9 mouse cellular contexts compared by ENCODE assay signal in genomic region chr9:14841878-14842761, GRCm38 (mm10). TPM values are rescaled to one million over a fixed set of nuclear protein-coding genes. Genes with fewer than 3 reads are reported as not detected.
A peak's percentile ranks its signal among the peaks of the same experiment; 100 is the strongest.
DNase-seq lines count a peak whose midpoint lies in the region; ATAC-seq and TF ChIP-seq lines count a peak whose summit lies in the region.
"Had no signal": no experiment of that assay in that cellular context is flagged by ENCODE, and none has a peak within 500 bp of the region (broad histone marks: within the 10 kb centered on the region; RNA-seq: fewer than 3 reads in every experiment).

No protein-coding gene starts in this region.

- no peaks in the 10 kb centered on the region for H3K4me1 ChIP-seq in heart, embryonic 11.5 days (ENCODE audit: control insufficient read depth, insufficient read depth, low read length)
- H3K4me1 ChIP-seq in forebrain, postnatal 0 days (ENCODE audit: insufficient read depth) = no peaks in the 10 kb centered on the region
- peaks cover 19% of the 10 kb centered on the region for H3K4me1 ChIP-seq in limb, embryonic 14.5 days (ENCODE audit: control insufficient read depth, insufficient read depth, low read length)

- H3K9ac ChIP-seq in heart, embryonic 11.5 days (ENCODE audit: low read depth, low read length) = no peak overlapping the region
- H3K9ac ChIP-seq in forebrain, postnatal 0 days = no peak overlapping the region
- H3K9ac ChIP-seq in limb, embryonic 14.5 days (ENCODE audit: low read depth, low read length, severe bottlenecking) = no peak overlapping the region
- H3K9ac ChIP-seq: midbrain, embryonic 12.5 days had no signal

- H3K4me3 ChIP-seq in heart, embryonic 11.5 days (ENCODE audit: low read depth, low read length) = no peak overlapping the region
- no peak overlapping the region for H3K4me3 ChIP-seq in forebrain, postnatal 0 days (ENCODE audit: low read depth, low read length)
- H3K4me3 ChIP-seq in limb, embryonic 14.5 days (replicated peaks; ENCODE audit: low read length) = no peak overlapping the region
- H3K4me3 ChIP-seq: midbrain, embryonic 12.5 days had no signal

- peak; percentile 90 for DNase-seq in heart, adult 11 months
- peak; percentile 53 for DNase-seq in ES-CJ7 (ENCODE audit: low read depth, low spot score)
- DNase-seq in forebrain, postnatal 0 days = no peak
- peak; percentile 81 for DNase-seq in limb, embryonic 14.5 days (ENCODE audit: low spot score)
- DNase-seq in urinary bladder, postnatal 10 days (ENCODE audit: low spot score) = no peak
- no peak for DNase-seq in left cerebral cortex, postnatal 25 days (ENCODE audit: low spot score in 2 of 2)

- ATAC-seq in heart, embryonic 11.5 days (replicated peaks; ENCODE audit: insufficient number of reproducible peaks, low FRiP score, low TSS enrichment) = no peak
- ATAC-seq in forebrain, postnatal 0 days = peak; percentile 42; the same call in 1 of the 2 replicates
- ATAC-seq in limb, embryonic 14.5 days (ENCODE audit: low FRiP score, low read depth) = peak; percentile 76
- no peak for ATAC-seq in megakaryocyte-erythroid progenitor cell, adult 5-6 weeks (replicated peaks; ENCODE audit: low FRiP score, low TSS enrichment, poor library complexity, severe bottlenecking)

- intact Hi-C loops in left cerebral cortex, postnatal 25 days (cut with DNase I) = no loop called here

- H3K9me3 ChIP-seq in heart, embryonic 11.5 days (replicated peaks; ENCODE audit: control insufficient read depth, low read length) = no peaks in the 10 kb centered on the region
- no peaks in the 10 kb centered on the region for H3K9me3 ChIP-seq in forebrain, postnatal 0 days (ENCODE audit: low read length)
- H3K9me3 ChIP-seq in limb, embryonic 14.5 days (ENCODE audit: control insufficient read depth, low read length) = no peaks in the 10 kb centered on the region
- H3K9me3 ChIP-seq: midbrain, embryonic 12.5 days had no signal

- no peak overlapping the region for H3K4me2 ChIP-seq in heart, embryonic 11.5 days
- no peak overlapping the region for H3K4me2 ChIP-seq in forebrain, postnatal 0 days (ENCODE audit: low read depth)
- H3K4me2 ChIP-seq in limb, embryonic 14.5 days (replicated peaks; ENCODE audit: low read depth, low read length, severe bottlenecking) = no peak overlapping the region
- H3K4me2 ChIP-seq: midbrain, embryonic 12.5 days had no signal

- no peak overlapping the region for H3K27ac ChIP-seq in heart, embryonic 11.5 days (ENCODE audit: low read depth, low read length)
- H3K27ac ChIP-seq in forebrain, postnatal 0 days (ENCODE audit: low read depth, low read length) = no peak overlapping the region
- H3K27ac ChIP-seq in limb, embryonic 14.5 days (replicated peaks; ENCODE audit: low read depth, low read length) = no peak overlapping the region
- H3K27ac ChIP-seq: midbrain, embryonic 12.5 days had no signal

- H3K27me3 ChIP-seq in heart, embryonic 11.5 days (ENCODE audit: control insufficient read depth, insufficient read depth, low read length) = no peaks in the 10 kb centered on the region
- H3K27me3 ChIP-seq in forebrain, postnatal 0 days (ENCODE audit: insufficient read depth, low read length) = no peaks in the 10 kb centered on the region
- H3K27me3 ChIP-seq in limb, embryonic 14.5 days (ENCODE audit: control insufficient read depth, insufficient read depth, low read length) = peaks cover 11% of the 10 kb centered on the region; the same call in 1 of the 2 replicates
- H3K27me3 ChIP-seq: midbrain, embryonic 12.5 days had no signal

- no peak for TF ChIP-seq POLR2A in limb, embryonic 14.5 days (IDR thresholded peaks at IDR 0.05; ENCODE audit: borderline replicate concordance, extremely low read depth, insufficient read depth, insufficient read length)

- WGBS in heart, embryonic 11.5 days (ENCODE audit: insufficient replicate concordance) = 86% methylated on average over 10 of the region's 10 CpGs
- 52% methylated on average over 10 of the region's 10 CpGs for WGBS in forebrain, postnatal 0 days
- WGBS in limb, embryonic 14.5 days = 16% methylated on average over 10 of the region's 10 CpGs

- H3K36me3 ChIP-seq in heart, embryonic 11.5 days (ENCODE audit: control insufficient read depth, insufficient read depth, low read length) = no peaks in the 10 kb centered on the region
- no peaks in the 10 kb centered on the region for H3K36me3 ChIP-seq in forebrain, postnatal 0 days (ENCODE audit: insufficient read depth)
- H3K36me3 ChIP-seq in limb, embryonic 14.5 days (ENCODE audit: control insufficient read depth, insufficient read depth, low read length) = no peaks in the 10 kb centered on the region
- H3K36me3 ChIP-seq: midbrain, embryonic 12.5 days had no signal

- TF ChIP-seq CTCF in forebrain, postnatal 0 days (IDR thresholded peaks at IDR 0.05; ENCODE audit: low read depth) = no peak

RNA-seq across cellular contexts. Expression of gene Gpr83, which starts 17.9 kb away (rescaled TPM):
- polyA plus RNA-seq in heart, embryonic 11.5 days (2014; fragmentation: Nextera tagmentation; extraction: Ambion mirVana) = 0.11 TPM in 1 of 2 replicates, not detected in the other
- total RNA-seq in forebrain, postnatal 0 days (2014; rRNA removed) = 1.8 and 4.0 TPM in 2 replicates
- 2.6 and 2.7 TPM in 2 replicates for polyA plus RNA-seq in forebrain, postnatal 0 days (2015; fragmentation: Nextera tagmentation; extraction: Ambion mirVana)
- polyA plus RNA-seq in limb, embryonic 14.5 days (2012; rRNA removed) = 4.5 and 6.4 TPM in 2 replicates
- polyA plus RNA-seq in limb, embryonic 14.5 days (2014; fragmentation: Nextera tagmentation; extraction: Ambion mirVana) = 4.0 and 4.8 TPM in 2 replicates
- not detected in 2 replicates for total RNA-seq in megakaryocyte-erythroid progenitor cell, adult 5-6 weeks (2014; fragmentation: Nextera tagmentation)
- total RNA-seq in megakaryocyte-erythroid progenitor cell, adult 5-6 weeks (2017) = not detected in 2 replicates
- 10 to 100 TPM; 19.5 to 30.2 TPM for total RNA-seq in left cerebral cortex, postnatal 25 days (2021)

RNA-seq across cellular contexts. Expression of gene Ankrd49, which starts 57.5 kb away (rescaled TPM):
- 28.9 and 34.0 TPM in 2 replicates for polyA plus RNA-seq in heart, embryonic 11.5 days (2014; fragmentation: Nextera tagmentation; extraction: Ambion mirVana)
- 24.8 and 31.3 TPM in 2 replicates for total RNA-seq in forebrain, postnatal 0 days (2014; rRNA removed)
- 33.8 and 39.5 TPM in 2 replicates for polyA plus RNA-seq in forebrain, postnatal 0 days (2015; fragmentation: Nextera tagmentation; extraction: Ambion mirVana)
- polyA plus RNA-seq in limb, embryonic 14.5 days (2012; rRNA removed) = 18.3 and 23.2 TPM in 2 replicates
- 46.6 and 51.3 TPM in 2 replicates for polyA plus RNA-seq in limb, embryonic 14.5 days (2014; fragmentation: Nextera tagmentation; extraction: Ambion mirVana)
- total RNA-seq in megakaryocyte-erythroid progenitor cell, adult 5-6 weeks (2014; fragmentation: Nextera tagmentation) = 45.8 and 47.3 TPM in 2 replicates
- 52.2 and 76.9 TPM in 2 replicates for total RNA-seq in megakaryocyte-erythroid progenitor cell, adult 5-6 weeks (2017)
- 10 to 100 TPM; 14.4 to 15.7 TPM for total RNA-seq in left cerebral cortex, postnatal 25 days (2021)

RNA-seq across cellular contexts. Expression of gene Mre11a, which starts 57.7 kb away (rescaled TPM):
- polyA plus RNA-seq in heart, embryonic 11.5 days (2014; fragmentation: Nextera tagmentation; extraction: Ambion mirVana) = 18.2 and 22.1 TPM in 2 replicates
- 9.8 and 11.8 TPM in 2 replicates for total RNA-seq in forebrain, postnatal 0 days (2014; rRNA removed)
- polyA plus RNA-seq in forebrain, postnatal 0 days (2015; fragmentation: Nextera tagmentation; extraction: Ambion mirVana) = 6.6 and 8.9 TPM in 2 replicates
- 12.6 and 16.6 TPM in 2 replicates for polyA plus RNA-seq in limb, embryonic 14.5 days (2012; rRNA removed)
- polyA plus RNA-seq in limb, embryonic 14.5 days (2014; fragmentation: Nextera tagmentation; extraction: Ambion mirVana) = 22.9 and 25.3 TPM in 2 replicates
- 45.2 and 62.0 TPM in 2 replicates for total RNA-seq in megakaryocyte-erythroid progenitor cell, adult 5-6 weeks (2014; fragmentation: Nextera tagmentation)
- 85.7 and 119 TPM in 2 replicates for total RNA-seq in megakaryocyte-erythroid progenitor cell, adult 5-6 weeks (2017)
- 10 to 100 TPM; 13.8 to 16.1 TPM for total RNA-seq in left cerebral cortex, postnatal 25 days (2021)

Comparison
In these comparisons a context has a peak if more than half of its experiments do, and no peak if none do; other contexts are left out.
1. DNase-seq: peak in heart, adult 11 months (single experiment), ES-CJ7 (single experiment) and limb, embryonic 14.5 days (single experiment); none in forebrain, postnatal 0 days (single experiment), urinary bladder, postnatal 10 days (single experiment) and left cerebral cortex, postnatal 25 days (0 of 2).
2. ATAC-seq: peak in forebrain, postnatal 0 days (single experiment) and limb, embryonic 14.5 days (single experiment); none in heart, embryonic 11.5 days (single experiment) and megakaryocyte-erythroid progenitor cell, adult 5-6 weeks (single experiment).